Mouse (Mus musculus) sigmoid colon, adult 10 weeks (tissue): ENCODE measurements around the gene Oog1. TPM values are rescaled to one million over a fixed set of nuclear protein-coding genes. Genes with fewer than 3 reads are reported as not detected.

Source experiments
- polyA plus RNA-seq: library from polyadenylated mRNA; stranded (reverse); fragments of 350-450 nt; fragmentation: Illumina TruSeq; extraction: RNeasy Lipid Tissue Mini Kit (QIAGEN cat#74804); gene quantifications from one replicate; pipeline ENCODE4 v1.2.3, GENCODE M21; 2014; ENCODE audit warnings: low read depth, low replicate concordance

Gene Oog1
- polyA plus RNA-seq, result not detected

DNA sequence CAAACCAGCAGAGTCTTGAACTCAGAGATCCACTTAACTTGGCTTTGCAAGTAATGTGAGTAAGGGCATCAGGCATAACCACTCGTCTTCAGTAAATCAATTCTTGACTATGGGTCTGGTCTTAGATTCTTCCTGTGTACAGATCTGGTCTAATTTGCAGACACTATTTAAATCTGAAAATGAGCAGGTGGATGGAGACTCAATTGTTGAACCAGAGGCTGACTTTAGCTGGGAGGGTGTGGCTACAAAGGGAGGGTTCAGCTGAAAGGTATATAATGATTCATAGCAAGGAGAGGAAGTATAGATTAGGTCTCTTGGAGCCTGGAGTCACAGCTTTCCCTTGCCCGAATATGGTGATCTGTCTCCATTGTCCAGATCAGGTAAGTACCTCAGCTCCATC, at the start of gene Oog1:
TSS of gene Oog1 (plus strand) at position 301 of the 400 bp plus-strand sequence.

GRCm38 (mm10) chr12:87618569-87618968, 16.1 kb downstream of the Oog1 start, which contains the start of gene Gm4027:
Gm4027 (plus strand) TSS chr12:87618869.

DNA sequence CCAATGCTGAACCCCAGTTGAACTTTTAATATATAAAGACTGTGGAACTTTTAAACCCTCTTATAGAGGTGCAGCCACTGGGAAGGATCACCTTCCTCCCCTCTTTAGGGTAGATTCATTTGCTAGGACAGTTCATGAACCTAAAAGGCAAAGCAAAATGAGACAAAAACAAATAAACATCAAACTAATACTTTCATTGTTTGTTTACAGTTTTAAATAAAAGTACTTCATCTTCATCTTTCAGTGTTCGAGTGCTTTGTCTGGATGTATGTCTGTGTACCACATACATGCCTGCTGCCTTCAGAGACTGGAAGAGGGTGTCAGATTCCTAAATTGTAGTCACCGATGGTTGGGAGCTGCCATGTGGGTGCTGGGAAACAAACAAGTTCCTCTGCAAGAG, 42.0 kb downstream of the Oog1 start, which contains the start of gene Gm16381:
TSS of gene Gm16381 (minus strand) at position 101 of the 400 bp plus-strand sequence.

Other genes with a start within 250 kb of the Oog1 start
- gene Sptlc2, start 214.3 kb upstream of the Oog1 start, polyA plus RNA-seq, result 394 TPM
- 139 TPM for gene Slirp, start 158.8 kb upstream of the Oog1 start, polyA plus RNA-seq
- gene Alkbh1, start 158.7 kb upstream of the Oog1 start, polyA plus RNA-seq, result 25.8 TPM
- gene Snw1, start 130.4 kb upstream of the Oog1 start, polyA plus RNA-seq, result 90.1 TPM
- not detected for gene Gm5788, start 108.0 kb upstream of the Oog1 start, polyA plus RNA-seq
- gene Gm8300, start 88.4 kb upstream of the Oog1 start, polyA plus RNA-seq, result not detected
- gene Gm4027, start 16.2 kb downstream of the Oog1 start, polyA plus RNA-seq, result not detected
- gene Gm16381, start 41.9 kb downstream of the Oog1 start, polyA plus RNA-seq, result not detected
- gene Gm21319, start 173.1 kb downstream of the Oog1 start, polyA plus RNA-seq, result not detected
- not detected for gene Gm21936, start 192.8 kb downstream of the Oog1 start, polyA plus RNA-seq
- gene BB287469, start 213.9 kb downstream of the Oog1 start, polyA plus RNA-seq, result not detected
- gene Gm2001, start 239.7 kb downstream of the Oog1 start, polyA plus RNA-seq, result not detected